ENCODE assay signal across 20 mouse cellular contexts in the genomic region with DNA sequence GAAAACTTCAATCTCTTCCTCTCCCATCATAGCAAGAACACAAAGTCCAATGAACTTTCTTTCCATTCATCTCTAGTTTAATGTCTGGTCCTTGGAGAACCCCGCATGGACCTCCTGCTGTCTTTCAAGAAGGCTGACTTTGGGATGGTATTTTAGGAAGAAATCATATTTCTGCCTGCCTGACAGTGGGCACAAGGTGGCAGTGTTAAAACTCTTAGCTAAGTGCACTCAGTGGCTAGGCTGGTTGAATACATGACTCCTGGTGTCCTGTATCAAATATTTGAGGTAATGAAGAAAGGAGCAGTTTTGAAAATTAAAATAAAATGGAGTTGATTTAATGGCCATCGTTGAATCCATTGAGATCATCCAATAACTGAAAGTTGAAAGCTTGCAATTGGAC. TPM values are rescaled to one million over a fixed set of nuclear protein-coding genes. Genes with fewer than 3 reads are reported as not detected.
A peak's percentile ranks its signal among the peaks of the same experiment; 100 is the strongest.
DNase-seq lines count a peak whose midpoint lies in the region; ATAC-seq and TF ChIP-seq lines count a peak whose summit lies in the region.
"Had no signal": no experiment of that assay in that cellular context is flagged by ENCODE, and none has a peak within 500 bp of the region (broad histone marks: within the 10 kb centered on the region; RNA-seq: fewer than 3 reads in every experiment).

No protein-coding gene starts in this region.

- 90% methylated on average over 2 of the region's 2 CpGs for WGBS in kidney, postnatal 0 days
- WGBS in midbrain, postnatal 0 days: 92% methylated on average over 2 of the region's 2 CpGs
- 90% methylated on average over 2 of the region's 2 CpGs for WGBS in midbrain, embryonic 10.5 days

- no peak overlapping the region for H3K4me3 ChIP-seq in gastrocnemius, adult 2 months
- no peak overlapping the region for H3K4me3 ChIP-seq in kidney, postnatal 0 days (replicated peaks; ENCODE audit: low read depth, low read length)
- no peak overlapping the region for H3K4me3 ChIP-seq in midbrain, postnatal 0 days (ENCODE audit: low read depth, low read length)
- no peak overlapping the region for H3K4me3 ChIP-seq in midbrain, embryonic 10.5 days
- H3K4me3 ChIP-seq: embryonic facial prominence, embryonic 13.5 days; erythroblast, embryonic 14.5 days; forebrain, embryonic 13.5 days; midbrain, embryonic 12.5 days had no signal

- peak; percentile 45 for TF ChIP-seq CTCF in gastrocnemius, adult 2 months (IDR thresholded peaks at IDR 0.05)
- TF ChIP-seq CTCF in kidney, postnatal 0 days (IDR thresholded peaks at IDR 0.05; ENCODE audit: low read depth): peak; percentile 25; the same call in 1 of the 2 replicates
- TF ChIP-seq CTCF in midbrain, postnatal 0 days (IDR thresholded peaks at IDR 0.05): peak; percentile 37

- no peaks in the 10 kb centered on the region for H3K4me1 ChIP-seq in kidney, postnatal 0 days (replicated peaks; ENCODE audit: insufficient read depth, low read length)
- H3K4me1 ChIP-seq in midbrain, postnatal 0 days (ENCODE audit: insufficient read depth, low read length): no peaks in the 10 kb centered on the region
- H3K4me1 ChIP-seq in midbrain, embryonic 10.5 days: no peaks in the 10 kb centered on the region
- H3K4me1 ChIP-seq: embryonic facial prominence, embryonic 13.5 days; forebrain, embryonic 13.5 days; midbrain, embryonic 12.5 days had no signal

- H3K9me3 ChIP-seq in kidney, postnatal 0 days (replicated peaks; ENCODE audit: low read length): no peaks in the 10 kb centered on the region
- H3K9me3 ChIP-seq in midbrain, postnatal 0 days (ENCODE audit: low read length): no peaks in the 10 kb centered on the region
- H3K9me3 ChIP-seq in midbrain, embryonic 10.5 days (replicated peaks): no peaks in the 10 kb centered on the region
- H3K9me3 ChIP-seq: embryonic facial prominence, embryonic 13.5 days; forebrain, embryonic 13.5 days; midbrain, embryonic 12.5 days had no signal

- no peak for ATAC-seq in kidney, postnatal 0 days (replicated peaks; ENCODE audit: low FRiP score, low read depth)
- ATAC-seq in midbrain, postnatal 0 days (ENCODE audit: low FRiP score): no peak
- ATAC-seq: forebrain, embryonic 13.5 days had no signal

- H3K27ac ChIP-seq in gastrocnemius, adult 2 months: no peak overlapping the region
- H3K27ac ChIP-seq in kidney, postnatal 0 days: no peak overlapping the region
- no peak overlapping the region for H3K27ac ChIP-seq in midbrain, postnatal 0 days (ENCODE audit: low read depth, low read length)
- no peak overlapping the region for H3K27ac ChIP-seq in midbrain, embryonic 10.5 days (replicated peaks)
- H3K27ac ChIP-seq: embryonic facial prominence, embryonic 13.5 days; forebrain, embryonic 13.5 days; midbrain, embryonic 12.5 days had no signal

- H3K9ac ChIP-seq in kidney, postnatal 0 days (ENCODE audit: low read depth, low read length): no peak overlapping the region
- H3K9ac ChIP-seq in midbrain, postnatal 0 days (replicated peaks; ENCODE audit: low read length, poor library complexity, severe bottlenecking): no peak overlapping the region
- H3K9ac ChIP-seq: embryonic facial prominence, embryonic 13.5 days; forebrain, embryonic 13.5 days; midbrain, embryonic 12.5 days had no signal

- no peak overlapping the region for H3K4me2 ChIP-seq in kidney, postnatal 0 days (ENCODE audit: low read length)
- no peak overlapping the region for H3K4me2 ChIP-seq in midbrain, postnatal 0 days (ENCODE audit: low read depth, low read length, poor library complexity, severe bottlenecking)
- H3K4me2 ChIP-seq: embryonic facial prominence, embryonic 13.5 days; forebrain, embryonic 13.5 days; midbrain, embryonic 12.5 days had no signal

- H3K36me3 ChIP-seq in kidney, postnatal 0 days (ENCODE audit: insufficient read depth, low read length): no peaks in the 10 kb centered on the region
- no peaks in the 10 kb centered on the region for H3K36me3 ChIP-seq in midbrain, postnatal 0 days (ENCODE audit: insufficient read depth, low read length)
- no peaks in the 10 kb centered on the region for H3K36me3 ChIP-seq in midbrain, embryonic 10.5 days
- H3K36me3 ChIP-seq: embryonic facial prominence, embryonic 13.5 days; midbrain, embryonic 12.5 days had no signal

- DNase-seq in gastrocnemius, adult 2 months: no peak
- DNase-seq in gastrocnemius, postnatal 14 days: no peak
- DNase-seq in kidney, postnatal 0 days (ENCODE audit: low spot score): no peak
- DNase-seq in kidney, postnatal 25 days: no peak
- DNase-seq in midbrain, postnatal 0 days (ENCODE audit: low spot score): no peak
- no peak for DNase-seq in midbrain, embryonic 10.5 days (ENCODE audit: low spot score)
- DNase-seq in spleen, postnatal 10 days (ENCODE audit: low spot score in 2 of 2): no peak
- DNase-seq: adrenal gland, postnatal 10 days; embryo, embryonic 11 days; gastrocnemius, postnatal 36 days; kidney, adult 18-20 months; kidney, postnatal 14 days; lung, postnatal 14 days; right cerebral cortex, postnatal 14 days had no signal

- intact Hi-C loops in gastrocnemius, adult 2 months (cut with DNase I): loop anchor here (10.0 kb wide), 1 partner anchor 819 kb away; no protein-coding TSS in a partner anchor
- intact Hi-C loops in gastrocnemius, postnatal 14 days (cut with DNase I; ENCODE audit: low total_unique reads): no loop called here

- H3K27me3 ChIP-seq in kidney, postnatal 0 days (ENCODE audit: insufficient read depth, low read length): no peaks in the 10 kb centered on the region
- no peaks in the 10 kb centered on the region for H3K27me3 ChIP-seq in midbrain, postnatal 0 days (ENCODE audit: insufficient read depth, low read length)
- no peaks in the 10 kb centered on the region for H3K27me3 ChIP-seq in midbrain, embryonic 10.5 days (ENCODE audit: low read depth, poor library complexity, severe bottlenecking)
- H3K27me3 ChIP-seq: embryonic facial prominence, embryonic 13.5 days; forebrain, embryonic 13.5 days; midbrain, embryonic 12.5 days had no signal

RNA-seq across cellular contexts. Expression of gene B3galt1, which starts 30.3 kb away (rescaled TPM):
- total RNA-seq in gastrocnemius, adult 2 months (2021): 1 to 10 TPM; 1.0 to 4.4 TPM
- total RNA-seq in gastrocnemius, postnatal 14 days (2021): 1 to 10 TPM; 1.6 to 2.9 TPM
- polyA plus RNA-seq in kidney, postnatal 0 days (2015; fragmentation: Nextera tagmentation; extraction: Ambion mirVana): 3.5 and 4.8 TPM in 2 replicates
- total RNA-seq in midbrain, postnatal 0 days (2014; rRNA removed): 18.0 and 23.1 TPM in 2 replicates
- polyA plus RNA-seq in midbrain, postnatal 0 days (2015; fragmentation: Nextera tagmentation; extraction: Ambion mirVana): 47.2 and 50.4 TPM in 2 replicates
- 6.1 and 8.6 TPM in 2 replicates for polyA plus RNA-seq in midbrain, embryonic 10.5 days (2016; fragmentation: Nextera tagmentation; extraction: Ambion mirVana)
- total RNA-seq: megakaryocyte progenitor cell, adult 5-6 weeks; MEL had no signal
- polyA plus RNA-seq: erythroblast, embryonic 14.5 days had no signal
